Mouse (Mus musculus) heart, adult 2 months (tissue): Measurements from ENCODE around the gene Edn3. TPM values are rescaled to one million over a fixed set of nuclear protein-coding genes. Genes with fewer than 3 reads are reported as not detected.

Experiments used
- DNase-seq, 2 experiments: peaks; one replicate each; pipeline ENCODE4 v3.0.0; 2021
- H3K27ac ChIP-seq: fragments of 200-600 bp; 2 replicates; pipeline ENCODE4 v1.8.1; 2022
- H3K27me3 ChIP-seq: fragments of 200-500 bp; 2 replicates; pipeline ENCODE4 v1.6.1; 2012; ENCODE audit warnings: mild to moderate bottlenecking, low read length, inconsistent platforms, mixed read lengths; ENCODE audit not compliant: control insufficient read depth, insufficient read depth
- H3K36me3 ChIP-seq: fragments of 200-500 bp; 2 replicates; pipeline ENCODE4 v1.6.1; 2012; ENCODE audit warnings: low read length, inconsistent platforms; ENCODE audit not compliant: control insufficient read depth, insufficient read depth
- H3K4me1 ChIP-seq: fragments of 200-500 bp; 2 replicates; pipeline ENCODE4 v1.6.1; 2011; ENCODE audit warnings: low read length; ENCODE audit not compliant: control insufficient read depth, insufficient read depth
- H3K4me3 ChIP-seq: fragments of 200-600 bp; 2 replicates; pipeline ENCODE4 v1.8.1; 2022
- H3K79me2 ChIP-seq: fragments of 200-500 bp; replicated peaks from 2 replicates; pipeline ENCODE4 v1.6.1; 2012; ENCODE audit warnings: mild to moderate bottlenecking, inconsistent platforms, low read length, moderate library complexity, mixed read lengths; ENCODE audit not compliant: control insufficient read depth, insufficient read depth
- H3K9ac ChIP-seq: fragments of 200-500 bp; 2 replicates; pipeline ENCODE4 v1.6.1; 2012; ENCODE audit warnings: low read depth, mild to moderate bottlenecking, control low read depth, inconsistent platforms, low read length, mixed read lengths
- CTCF ChIP-seq: fragments of 200-600 bp; IDR thresholded peaks from 2 replicates; pipeline ENCODE4 v1.8.1; 2022; ENCODE audit warnings: antibody characterized with exemption, mild to moderate bottlenecking, moderate library complexity
- EP300 ChIP-seq: fragments of 200-500 bp; IDR thresholded peaks from 2 replicates; pipeline ENCODE4 v1.6.1; 2011; ENCODE audit warnings: low read depth, low read length, control low read depth; ENCODE audit not compliant: insufficient read depth
- POLR2A ChIP-seq: fragments of 200-500 bp; IDR thresholded peaks from 2 replicates; pipeline ENCODE4 v1.6.1; 2011; ENCODE audit warnings: mild to moderate bottlenecking, low read depth, low read length, control low read depth; ENCODE audit not compliant: insufficient read depth
- WGBS: fragments of 180-500 bp; shearing (Covaris S2); methylation state at CpG from one replicate; pipeline ENCODE4 v1.1.7; 2018; 5-methylcytosine and 5-hydroxymethylcytosine counted together
- intact Hi-C: fragments of 180-260 bp; cut with DNase I; formaldehyde crosslinking; loops from one replicate; pipeline ENCODE4 v1.15.1; 2025
- polyA plus RNA-seq: library from polyadenylated mRNA; depleted of rRNA; stranded (reverse); fragments of >200 nt; gene quantifications from 2 replicates; pipeline ENCODE4 v1.2.3, GENCODE M21; 2012
- total RNA-seq, 2 experiments: library from RNA; stranded (reverse); gene quantifications; 2 replicates each; pipeline ENCODE4 v1.2.3; 2021

Gene Edn3
- total and polyA plus RNA-seq, 3 experiments, result 0.37 to 1.5 (median 1.4) TPM

DNA sequence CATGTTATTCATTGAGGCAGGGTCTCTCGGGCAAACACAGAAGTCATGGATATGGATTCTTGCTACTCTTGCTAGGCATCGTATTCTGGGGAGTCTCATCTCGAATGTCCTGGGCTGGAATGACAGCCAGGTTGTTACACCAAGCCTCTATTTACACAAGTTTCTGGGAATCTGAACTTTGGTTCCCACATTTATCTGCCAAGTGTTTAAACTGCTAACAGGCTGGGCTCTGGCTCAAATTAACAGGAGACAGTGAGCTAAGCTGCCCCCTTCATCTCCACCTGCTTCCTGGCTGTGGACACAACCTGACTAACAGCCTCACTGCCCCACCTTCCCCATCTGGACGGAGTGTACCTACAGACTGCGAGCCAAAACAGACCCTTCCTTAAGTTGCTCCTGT is 28.5 kb upstream of the Edn3 start:
- H3K27ac ChIP-seq, result no peak overlapping the region
- no peak overlapping the region for H3K4me3 ChIP-seq
- H3K4me1 ChIP-seq, result no peaks in the 10 kb centered on the region
- DNase-seq, result no peak
- WGBS, result 64% methylated on average over 5 of the region's 5 CpGs
- H3K79me2 ChIP-seq, result no peaks in the 10 kb centered on the region
- no peak overlapping the region for H3K9ac ChIP-seq
- intact Hi-C loops, result no loop called here
- no peaks in the 10 kb centered on the region for H3K36me3 ChIP-seq
- TF ChIP-seq CTCF, result no peak
- no peak for TF ChIP-seq EP300
- TF ChIP-seq POLR2A, result no peak
- no peaks in the 10 kb centered on the region for H3K27me3 ChIP-seq

DNA sequence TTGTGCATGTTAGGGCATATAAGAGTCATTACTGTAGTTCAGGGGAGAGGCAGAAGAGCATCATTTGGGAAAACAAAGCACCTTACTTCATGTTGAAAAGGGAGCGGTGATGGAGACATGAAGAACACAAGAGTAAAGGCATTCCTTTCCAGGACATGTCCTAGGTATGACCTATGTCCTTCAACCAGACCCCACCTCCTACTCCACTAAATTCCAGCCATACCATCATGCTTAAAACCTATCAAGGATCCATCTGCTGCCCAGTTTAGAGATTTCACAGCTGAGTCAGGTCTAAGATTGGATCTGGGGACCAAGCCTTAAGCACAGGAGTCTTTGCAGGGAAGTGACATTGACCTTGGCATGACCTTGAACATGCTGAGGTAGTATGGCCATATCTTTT is 25.1 kb upstream of the Edn3 start:
- Histone ChIP-seq H3K79me2 (no peaks in the 10 kb centered on the region), H3K9ac (no peak overlapping the region), H3K36me3 (no peaks in the 10 kb centered on the region), H3K4me1 (no peaks in the 10 kb centered on the region), H3K4me3 (no peak overlapping the region), H3K27me3 (no peaks in the 10 kb centered on the region), H3K27ac (no peak overlapping the region)
- TF ChIP-seq CTCF (no peak), EP300 (no peak), POLR2A (no peak)
- 92% methylated on average over 1 of the region's 1 CpGs for WGBS
- intact Hi-C loops, result no loop called here
- DNase-seq, result no peak

DNA sequence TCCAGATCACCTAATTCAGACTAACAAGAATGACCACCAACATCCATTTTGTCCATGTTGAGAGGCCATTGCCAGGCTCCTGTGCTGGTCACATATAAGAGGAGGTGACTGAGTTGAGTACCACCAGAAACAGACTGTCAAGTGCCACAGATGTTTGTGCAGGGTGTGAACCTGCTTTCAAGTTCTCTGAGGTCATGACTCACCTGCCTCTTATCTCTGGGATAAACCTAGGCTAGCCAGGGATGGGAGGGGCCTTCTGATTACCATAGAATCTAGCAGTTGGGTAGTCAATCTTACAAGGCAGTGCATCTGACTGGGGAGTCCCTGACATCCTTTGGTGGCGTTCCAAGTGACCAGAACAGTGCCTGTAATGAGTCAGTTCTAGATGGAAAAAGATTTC is 13.2 kb upstream of the Edn3 start:
- Histone ChIP-seq H3K27me3 (no peaks in the 10 kb centered on the region), H3K36me3 (no peaks in the 10 kb centered on the region), H3K79me2 (no peaks in the 10 kb centered on the region), H3K9ac (no peak overlapping the region), H3K4me1 (no peaks in the 10 kb centered on the region), H3K27ac (no peak overlapping the region), H3K4me3 (no peak overlapping the region)
- no peak for DNase-seq
- WGBS, result 75% methylated on average over 1 of the region's 1 CpGs
- intact Hi-C loops, result no loop called here
- TF ChIP-seq CTCF, result no peak
- TF ChIP-seq EP300, result no peak
- TF ChIP-seq POLR2A, result no peak

DNA sequence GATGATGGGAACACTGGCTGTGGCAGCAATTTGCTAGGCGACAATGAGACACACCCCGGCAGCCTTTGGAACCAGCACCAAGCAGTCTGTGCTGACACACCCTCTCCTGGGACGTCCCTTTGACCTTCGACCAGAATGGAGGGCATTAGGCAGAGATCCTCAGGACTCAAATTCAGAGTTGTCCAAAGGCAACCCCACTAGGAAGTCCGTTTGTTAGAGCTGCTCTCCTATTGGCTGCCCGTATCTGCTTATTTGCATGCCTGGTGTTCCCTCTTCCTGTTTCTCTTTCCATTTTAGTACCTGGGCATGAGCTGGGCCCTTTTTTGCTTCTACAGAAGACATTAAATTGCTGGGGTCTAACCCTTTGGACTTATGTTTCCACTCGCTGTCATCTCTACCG is 12.0 kb upstream of the Edn3 start:
- Histone ChIP-seq H3K9ac (no peak overlapping the region), H3K79me2 (no peaks in the 10 kb centered on the region), H3K36me3 (no peaks in the 10 kb centered on the region), H3K27ac (no peak overlapping the region), H3K4me3 (no peak overlapping the region), H3K27me3 (no peaks in the 10 kb centered on the region), H3K4me1 (no peaks in the 10 kb centered on the region)
- intact Hi-C loops, result no loop called here
- WGBS, result 58% methylated on average over 8 of the region's 8 CpGs
- TF ChIP-seq POLR2A, result no peak
- no peak for TF ChIP-seq EP300
- no peak for TF ChIP-seq CTCF
- no peak for DNase-seq

DNA sequence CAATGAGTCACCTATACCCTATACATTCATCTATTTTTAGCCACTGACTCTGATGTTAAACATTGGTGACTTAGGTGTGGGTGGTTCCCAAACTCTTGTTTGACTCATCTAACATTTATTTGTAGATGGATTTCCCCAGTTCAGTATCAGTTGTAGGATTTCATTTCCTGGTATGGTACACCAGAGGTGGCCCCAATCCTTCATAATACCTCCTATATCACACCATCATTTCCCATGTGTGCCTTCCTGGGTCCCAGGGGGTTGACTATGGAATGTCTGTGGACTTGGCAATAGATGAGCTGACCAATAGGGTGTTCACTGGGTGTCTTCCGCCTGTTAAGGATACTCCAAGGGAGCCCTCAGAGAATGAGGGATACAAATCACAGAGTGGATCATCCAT is 7.2 kb upstream of the Edn3 start:
- H3K27me3 ChIP-seq, result no peaks in the 10 kb centered on the region
- no peak overlapping the region for H3K27ac ChIP-seq
- intact Hi-C loops, result no loop called here
- H3K79me2 ChIP-seq, result no peaks in the 10 kb centered on the region
- H3K4me1 ChIP-seq, result no peaks in the 10 kb centered on the region
- no peaks in the 10 kb centered on the region for H3K36me3 ChIP-seq
- 92% methylated on average over 1 of the region's 1 CpGs for WGBS
- no peak overlapping the region for H3K9ac ChIP-seq
- H3K4me3 ChIP-seq, result no peak overlapping the region
- no peak for TF ChIP-seq POLR2A
- no peak for TF ChIP-seq EP300
- TF ChIP-seq CTCF, result no peak
- no peak for DNase-seq

DNA sequence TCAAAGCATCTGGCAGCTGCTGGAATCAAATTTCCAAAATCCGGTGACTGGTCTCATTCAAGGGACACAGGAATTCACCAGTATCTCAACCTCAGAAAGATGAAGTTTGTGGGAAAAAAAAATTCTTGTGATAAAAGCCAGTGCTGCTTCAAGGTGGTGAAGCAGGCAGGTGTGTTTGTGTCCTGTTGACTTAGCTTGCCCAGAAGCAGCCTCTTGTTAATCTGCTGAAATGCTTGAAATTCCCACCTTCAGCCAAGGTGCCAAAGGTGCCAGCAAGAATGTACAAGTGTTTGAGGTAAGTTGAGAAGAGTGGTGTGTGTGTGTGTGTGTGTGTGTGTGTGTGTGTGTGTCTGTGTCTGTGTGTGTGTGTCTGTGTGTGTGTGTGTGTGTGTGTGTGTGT is 6.2 kb upstream of the Edn3 start:
- no peak overlapping the region for H3K27ac ChIP-seq
- no peak overlapping the region for H3K4me3 ChIP-seq
- H3K9ac ChIP-seq, result no peak overlapping the region
- 88% methylated on average over 1 of the region's 1 CpGs for WGBS
- DNase-seq, result no peak
- no peaks in the 10 kb centered on the region for H3K27me3 ChIP-seq
- H3K79me2 ChIP-seq, result no peaks in the 10 kb centered on the region
- no peak for TF ChIP-seq CTCF
- no peak for TF ChIP-seq POLR2A
- TF ChIP-seq EP300, result no peak
- no peaks in the 10 kb centered on the region for H3K36me3 ChIP-seq
- intact Hi-C loops, result no loop called here
- no peaks in the 10 kb centered on the region for H3K4me1 ChIP-seq
